Mouse (Mus musculus) cerebellum, adult 2 months (tissue): Measurements from ENCODE around the gene Klhl12. TPM values are rescaled to one million over a fixed set of nuclear protein-coding genes. Genes with fewer than 3 reads are reported as not detected.

Experiments used
- DNase-seq, 2 experiments: peaks; one replicate each; pipeline ENCODE4 v3.0.0; 2021
- H3K27ac ChIP-seq: fragments of 200-500 bp; 2 replicates; pipeline ENCODE4 v1.5.1; 2012; ENCODE audit warnings: low read length, control low read depth, inconsistent platforms; ENCODE audit not compliant: insufficient read depth
- H3K27me3 ChIP-seq: fragments of 200-500 bp; 2 replicates; pipeline ENCODE4 v1.6.1; 2012; ENCODE audit warnings: inconsistent platforms, mild to moderate bottlenecking, low read length, moderate library complexity; ENCODE audit not compliant: control insufficient read depth, insufficient read depth
- H3K4me1 ChIP-seq: fragments of 200-500 bp; 2 replicates; pipeline ENCODE4 v1.6.1; 2011; ENCODE audit warnings: low read length; ENCODE audit not compliant: control insufficient read depth, insufficient read depth
- H3K4me3 ChIP-seq: fragments of 200-500 bp; replicated peaks from 2 replicates; pipeline ENCODE3; 2011; ENCODE audit warnings: mild to moderate bottlenecking, low read depth, low read length, control low read depth; ENCODE audit not compliant: insufficient read depth
- CTCF ChIP-seq: fragments of 200-500 bp; IDR thresholded peaks from 2 replicates; pipeline ENCODE4 v1.5.1; 2011; ENCODE audit warnings: low read depth, mild to moderate bottlenecking, control low read depth, low read length, moderate library complexity, borderline replicate concordance; ENCODE audit not compliant: insufficient read depth
- POLR2A ChIP-seq: fragments of 200-500 bp; IDR thresholded peaks from 2 replicates; pipeline ENCODE4 v1.6.1; 2011; ENCODE audit warnings: low read length, control low read depth, borderline replicate concordance; ENCODE audit not compliant: insufficient read depth
- WGBS: fragments of 180-500 bp; shearing (Covaris S2); methylation state at CpG from one replicate; pipeline ENCODE4 v1.1.7; 2018; 5-methylcytosine and 5-hydroxymethylcytosine counted together
- polyA plus RNA-seq: library from polyadenylated mRNA; depleted of rRNA; stranded (reverse); fragments of >200 nt; gene quantifications from 2 replicates; pipeline ENCODE4 v1.2.3, GENCODE M21; 2012; rRNA removed

Klhl12 gene
- 29.8 and 30.7 TPM in 2 replicates for polyA plus RNA-seq

- WGBS = under 1% methylated on average over 60 of the region's 61 CpGs
- H3K4me1 ChIP-seq = no peaks in the 10 kb centered on the region; the same call in 1 of the 2 replicates
- DNase-seq = peak; percentile 97 to 99
- no peak for TF ChIP-seq CTCF
- TF ChIP-seq POLR2A = peak; percentile 86
- H3K27ac ChIP-seq = peak within 1 kb of the TSS; percentile 18
- no peaks in the 10 kb centered on the region for H3K27me3 ChIP-seq
- H3K4me3 ChIP-seq = peak within 1 kb of the TSS; percentile 78
These were observed at the start of gene Klhl12 for GRCm38 (mm10) chr1:134454904-134455824. TSS of gene Klhl12 (plus strand) at chr1:134455531.

DNA sequence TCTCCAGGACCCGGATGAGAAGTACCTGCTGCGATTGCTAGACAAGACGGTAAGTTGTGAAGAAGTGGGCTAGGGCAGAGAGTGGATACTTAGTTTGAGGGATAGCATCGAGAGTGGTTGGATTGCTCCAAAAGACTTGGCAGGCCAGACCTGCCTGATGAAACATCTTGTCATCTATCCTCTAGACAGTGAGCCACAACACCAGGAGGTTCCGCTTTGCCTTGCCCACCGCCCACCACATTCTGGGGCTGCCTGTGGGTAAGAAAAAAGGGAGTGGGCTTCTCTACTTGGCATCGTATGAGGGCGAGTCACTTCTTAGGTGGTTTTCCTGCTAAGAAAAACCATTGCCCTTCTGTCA lies 48.9 kb upstream of the Klhl12 start:
- Histone ChIP-seq H3K4me3 (peak overlapping the region; percentile 73), H3K4me1 (no peaks in the 10 kb centered on the region), H3K27ac (no peak overlapping the region), H3K27me3 (no peaks in the 10 kb centered on the region)
- WGBS = 27% methylated on average over 8 of the region's 8 CpGs
- DNase-seq = no peak
- TF ChIP-seq POLR2A (no peak), CTCF (no peak)

- no peak overlapping the region for H3K4me3 ChIP-seq
- 69% methylated on average over 8 of the region's 8 CpGs for WGBS
- no peak for TF ChIP-seq CTCF
- TF ChIP-seq POLR2A = no peak
These were observed 47.3 kb upstream of the Klhl12 start for GRCm38 (mm10) chr1:134408080-134408479.

DNA sequence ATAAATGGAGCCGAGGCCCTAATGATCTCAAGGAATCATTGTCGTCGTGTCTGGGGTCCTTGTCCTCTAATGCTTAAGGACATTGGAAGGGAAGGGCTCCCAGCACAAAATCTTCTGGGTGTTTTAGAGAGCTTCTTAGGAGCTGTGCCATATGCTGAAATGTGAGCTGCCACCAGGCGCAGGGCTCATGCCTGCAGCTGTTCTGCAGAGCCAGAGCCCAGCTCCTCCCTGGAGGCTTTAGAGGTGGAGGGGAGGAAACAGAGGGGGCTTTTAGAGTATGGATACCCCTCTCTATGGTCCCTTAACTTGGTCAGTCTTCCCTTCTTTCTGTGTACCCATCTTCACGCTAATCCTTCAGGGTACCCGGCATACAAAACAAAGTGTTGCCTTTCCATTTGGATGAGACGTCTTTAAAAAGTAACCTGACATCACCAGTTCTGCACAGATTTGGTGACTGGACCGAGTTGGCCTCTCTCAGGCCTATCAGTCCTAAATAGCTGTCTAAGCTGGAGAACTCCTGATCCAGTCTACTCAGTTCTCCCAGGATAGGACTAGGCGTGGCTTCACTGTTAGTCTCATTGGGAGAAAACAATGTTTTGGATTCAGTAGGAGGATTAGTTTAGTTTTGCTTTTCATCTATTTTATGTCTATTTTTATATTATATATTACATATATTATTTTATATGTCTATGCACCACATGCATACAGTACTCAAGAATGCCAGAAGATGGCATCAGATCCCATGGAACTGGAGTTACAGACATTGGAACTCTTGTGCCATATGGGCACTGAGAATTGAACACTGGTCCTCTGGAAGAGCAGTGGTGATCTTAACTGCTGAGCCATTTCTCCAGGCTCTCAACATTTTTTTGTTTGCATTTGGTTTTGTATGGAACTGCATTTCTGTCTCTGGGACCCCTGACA lies 43.4 kb upstream of the Klhl12 start:
- TF ChIP-seq POLR2A = no peak
- TF ChIP-seq CTCF = no peak
- H3K4me1 ChIP-seq = peaks cover 3% of the 10 kb centered on the region; the same call in 1 of the 2 replicates
- DNase-seq = no peak
- no peak overlapping the region for H3K4me3 ChIP-seq
- 86% methylated on average over 9 of the region's 9 CpGs for WGBS
- H3K27ac ChIP-seq = no peak overlapping the region
- no peaks in the 10 kb centered on the region for H3K27me3 ChIP-seq

More at GRCm38 (mm10) chr1:134408080-134408479, 47.3 kb upstream of the Klhl12 start:
- Histone ChIP-seq H3K4me1 (no peaks in the 10 kb centered on the region), H3K27me3 (no peaks in the 10 kb centered on the region), H3K27ac (no peak overlapping the region)
- DNase-seq = no peak

DNA sequence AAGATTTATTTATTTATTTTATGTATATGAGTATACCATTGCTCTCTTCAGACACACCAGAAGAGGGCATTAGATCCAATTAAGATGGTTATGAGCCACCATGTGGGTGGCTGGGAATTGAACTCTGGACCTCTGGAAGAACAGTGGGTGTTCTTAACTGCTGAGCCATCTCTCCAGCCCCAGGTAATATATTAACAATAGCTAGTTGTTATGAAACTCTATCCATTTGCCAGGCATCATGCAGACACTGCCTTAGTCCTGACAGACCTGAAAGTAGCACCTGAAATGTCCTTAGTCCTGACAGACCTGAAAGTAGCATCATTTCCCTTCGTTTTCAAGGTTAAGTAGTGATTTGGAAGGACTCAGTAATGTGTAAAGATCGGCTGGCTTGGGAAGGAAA lies 41.3 kb upstream of the Klhl12 start:
- H3K27me3 ChIP-seq = no peaks in the 10 kb centered on the region
- H3K4me3 ChIP-seq = no peak overlapping the region
- no peak overlapping the region for H3K27ac ChIP-seq
- DNase-seq = no peak
- TF ChIP-seq POLR2A = no peak
- no peak for TF ChIP-seq CTCF
- 57% methylated on average over 2 of the region's 2 CpGs for WGBS
- peaks cover 3% of the 10 kb centered on the region; the same call in 1 of the 2 replicates for H3K4me1 ChIP-seq

- 11% methylated on average over 11 of the region's 11 CpGs for WGBS
These were observed 40.7 kb upstream of the Klhl12 start for GRCm38 (mm10) chr1:134414501-134415167.

GRCm38 (mm10) chr1:134415168-134415831 lies 40.0 kb upstream of the Klhl12 start, which contains the start of gene Adipor1:
TSS of gene Adipor1 (plus strand) at chr1:134415378.
- H3K27ac ChIP-seq = peak within 1 kb of the TSS; percentile 64
- peaks cover 5% of the 10 kb centered on the region; the same call in 1 of the 2 replicates for H3K4me1 ChIP-seq
- no peaks in the 10 kb centered on the region for H3K27me3 ChIP-seq
- peak; percentile 98 to 99 for DNase-seq
- WGBS = 1% methylated on average over 59 of the region's 77 CpGs
- TF ChIP-seq CTCF (no peak), POLR2A (peak; percentile 68; the same call in 1 of the 2 replicates)
- peak within 1 kb of the TSS; percentile 81 for H3K4me3 ChIP-seq

More at GRCm38 (mm10) chr1:134414501-134415167, 40.7 kb upstream of the Klhl12 start:
- Histone ChIP-seq H3K27ac (peak overlapping the region; percentile 13; the same call in 1 of the 2 replicates), H3K4me1 (peaks cover 3% of the 10 kb centered on the region; the same call in 1 of the 2 replicates), H3K27me3 (no peaks in the 10 kb centered on the region), H3K4me3 (peak overlapping the region; percentile 48)
- no peak for TF ChIP-seq POLR2A
- TF ChIP-seq CTCF = peak; percentile 20; the same call in 1 of the 2 replicates
- no peak for DNase-seq
